Mouse (Mus musculus) heart, embryonic 11.5 days (tissue): ENCODE results near the gene Pole4. TPM values are rescaled to one million over a fixed set of nuclear protein-coding genes. Genes with fewer than 3 reads are reported as not detected.

Experiments used
- ATAC-seq: fragments of 200-750 bp; cut with Nextera tagmentation; replicated peaks from 2 replicates; pipeline ENCODE4 v1.8.0; 2017; ENCODE audit warnings: moderate library complexity; ENCODE audit not compliant: insufficient number of reproducible peaks, low FRiP score, low TSS enrichment
- H3K27ac ChIP-seq: fragments of 300-500 bp; sonication (generic); 2 replicates; pipeline ENCODE4 v1.5.1; 2014; ENCODE audit warnings: mild to moderate bottlenecking, low read depth, low read length
- H3K27me3 ChIP-seq: fragments of 300-500 bp; sonication (generic); 2 replicates; pipeline ENCODE4 v1.6.1; 2014; ENCODE audit warnings: mild to moderate bottlenecking, low read length, mixed read lengths; ENCODE audit not compliant: control insufficient read depth, insufficient read depth
- H3K36me3 ChIP-seq: fragments of 300-500 bp; sonication (generic); 2 replicates; pipeline ENCODE4 v1.6.1; 2014; ENCODE audit warnings: mild to moderate bottlenecking, low read length, moderate library complexity, mixed read lengths; ENCODE audit not compliant: control insufficient read depth, insufficient read depth
- H3K4me1 ChIP-seq: fragments of 300-500 bp; sonication (generic); 2 replicates; pipeline ENCODE4 v1.6.1; 2014; ENCODE audit warnings: low read length; ENCODE audit not compliant: control insufficient read depth, insufficient read depth
- H3K4me2 ChIP-seq: fragments of 300-500 bp; sonication (generic); 2 replicates; pipeline ENCODE4 v1.6.1; 2014; ENCODE audit warnings: mild to moderate bottlenecking, moderate library complexity
- H3K4me3 ChIP-seq: fragments of 300-500 bp; sonication (generic); 2 replicates; pipeline ENCODE4 v1.5.1; 2014; ENCODE audit warnings: low read depth, low read length
- H3K9ac ChIP-seq: fragments of 300-500 bp; sonication (generic); 2 replicates; pipeline ENCODE4 v1.6.1; 2014; ENCODE audit warnings: mild to moderate bottlenecking, low read depth, low read length, moderate library complexity
- H3K9me3 ChIP-seq: fragments of 300-500 bp; sonication (generic); replicated peaks from 2 replicates; pipeline ENCODE4 v1.6.1; 2016; ENCODE audit warnings: low read length; ENCODE audit not compliant: control insufficient read depth
- WGBS: fragments of 180-500 bp; shearing (Covaris S2); extraction: QIAGEN DNeasy Blood & Tissue Kit; methylation state at CpG from one replicate; pipeline ENCODE4 v1.1.7; 2014; ENCODE audit not compliant: insufficient replicate concordance; 5-methylcytosine and 5-hydroxymethylcytosine counted together
- polyA plus RNA-seq: library from polyadenylated mRNA; unstranded; fragments of >200 nt; fragmentation: Nextera tagmentation; extraction: Ambion mirVana; gene quantifications from 2 replicates; pipeline ENCODE4 v1.2.1, GENCODE M21; 2014

The Pole4 gene
- 111 and 122 TPM in 2 replicates for polyA plus RNA-seq

- H3K4me2 ChIP-seq: no peak within 1 kb of the TSS
- H3K36me3 ChIP-seq: no peaks in the 10 kb centered on the region
- no peak within 1 kb of the TSS for H3K27ac ChIP-seq
- no peak for ATAC-seq
- H3K27me3 ChIP-seq: no peaks in the 10 kb centered on the region
- no peak within 1 kb of the TSS for H3K4me3 ChIP-seq
- H3K9ac ChIP-seq: no peak within 1 kb of the TSS
- H3K9me3 ChIP-seq: no peaks in the 10 kb centered on the region
- WGBS: 75% methylated on average over 5 of the region's 5 CpGs
- H3K4me1 ChIP-seq: no peaks in the 10 kb centered on the region
Observed at GRCm38 (mm10) chr6:82705221-82705620, at the start of gene Pole4. TSS of gene Pole4 (minus strand) at chr6:82705365.

GRCm38 (mm10) chr6:82754769-82755168 is 49.6 kb upstream of the Pole4 start:
- ATAC-seq: no peak
- H3K27me3 ChIP-seq: no peaks in the 10 kb centered on the region
- H3K36me3 ChIP-seq: peaks cover 6% of the 10 kb centered on the region; the same call in 1 of the 2 replicates
- peaks cover 57% of the 10 kb centered on the region for H3K4me1 ChIP-seq
- WGBS: 88% methylated on average over 6 of the region's 6 CpGs
- H3K4me2 ChIP-seq: no peak overlapping the region
- H3K27ac ChIP-seq: 0 out of 2 replicates have a peak overlapping the region, but pooled peaks have one; percentile 8
- no peaks in the 10 kb centered on the region for H3K9me3 ChIP-seq
- no peak overlapping the region for H3K9ac ChIP-seq
- H3K4me3 ChIP-seq: no peak overlapping the region

GRCm38 (mm10) chr6:82753638-82754361 is 48.6 kb upstream of the Pole4 start:
- WGBS: 64% methylated on average over 14 of the region's 14 CpGs
- H3K9ac ChIP-seq: 0 out of 2 replicates have a peak overlapping the region, but pooled peaks have one; percentile 28

GRCm38 (mm10) chr6:82753061-82753460 is 47.9 kb upstream of the Pole4 start:
- Histone ChIP-seq H3K9me3 (no peaks in the 10 kb centered on the region), H3K36me3 (peaks cover 3% of the 10 kb centered on the region), H3K27ac (peak overlapping the region; percentile 8; the same call in 1 of the 2 replicates), H3K4me3 (no peak overlapping the region), H3K4me1 (peaks cover 49% of the 10 kb centered on the region), H3K4me2 (no peak overlapping the region), H3K27me3 (no peaks in the 10 kb centered on the region), H3K9ac (0 out of 2 replicates have a peak overlapping the region, but pooled peaks have one; percentile 0)
- WGBS: 66% methylated on average over 11 of the region's 11 CpGs
- ATAC-seq: no peak

More at GRCm38 (mm10) chr6:82753638-82754361, 48.6 kb upstream of the Pole4 start:
- Histone ChIP-seq H3K9me3 (no peaks in the 10 kb centered on the region), H3K4me1 (peaks cover 56% of the 10 kb centered on the region), H3K27me3 (no peaks in the 10 kb centered on the region), H3K4me3 (no peak overlapping the region), H3K36me3 (peaks cover 2% of the 10 kb centered on the region), H3K4me2 (no peak overlapping the region), H3K27ac (peak overlapping the region; percentile 8)
- ATAC-seq: no peak

GRCm38 (mm10) chr6:82751791-82752190 is 46.6 kb upstream of the Pole4 start:
- H3K4me1 ChIP-seq: peaks cover 39% of the 10 kb centered on the region
- H3K9me3 ChIP-seq: no peaks in the 10 kb centered on the region
- peaks cover 3% of the 10 kb centered on the region; the same call in 1 of the 2 replicates for H3K36me3 ChIP-seq
- H3K4me3 ChIP-seq: no peak overlapping the region
- H3K27ac ChIP-seq: no peak overlapping the region
- H3K9ac ChIP-seq: no peak overlapping the region
- no peak overlapping the region for H3K4me2 ChIP-seq
- H3K27me3 ChIP-seq: no peaks in the 10 kb centered on the region
- WGBS: 78% methylated on average over 7 of the region's 7 CpGs
- ATAC-seq: no peak

- WGBS: 88% methylated on average over 11 of the region's 11 CpGs
- H3K27ac ChIP-seq: no peak overlapping the region
- H3K4me1 ChIP-seq: peaks cover 31% of the 10 kb centered on the region
- H3K9ac ChIP-seq: no peak overlapping the region
- no peaks in the 10 kb centered on the region for H3K27me3 ChIP-seq
- H3K9me3 ChIP-seq: no peaks in the 10 kb centered on the region
- no peak overlapping the region for H3K4me2 ChIP-seq
- no peak overlapping the region for H3K4me3 ChIP-seq
- H3K36me3 ChIP-seq: peaks cover 3% of the 10 kb centered on the region; the same call in 1 of the 2 replicates
- no peak for ATAC-seq
Observed at GRCm38 (mm10) chr6:82751031-82751430, 45.9 kb upstream of the Pole4 start.

GRCm38 (mm10) chr6:82750063-82750462 is 44.9 kb upstream of the Pole4 start:
- no peak overlapping the region for H3K27ac ChIP-seq
- no peak overlapping the region for H3K4me3 ChIP-seq
- ATAC-seq: no peak
- no peaks in the 10 kb centered on the region for H3K27me3 ChIP-seq
- peaks cover 3% of the 10 kb centered on the region; the same call in 1 of the 2 replicates for H3K36me3 ChIP-seq
- H3K9me3 ChIP-seq: no peaks in the 10 kb centered on the region
- peaks cover 29% of the 10 kb centered on the region for H3K4me1 ChIP-seq
- no peak overlapping the region for H3K4me2 ChIP-seq
- no peak overlapping the region for H3K9ac ChIP-seq
- 57% methylated on average over 2 of the region's 2 CpGs for WGBS

- no peak for ATAC-seq
- no peaks in the 10 kb centered on the region for H3K27me3 ChIP-seq
- no peak overlapping the region for H3K27ac ChIP-seq
- no peak overlapping the region for H3K9ac ChIP-seq
- WGBS: 81% methylated on average over 9 of the region's 9 CpGs
- H3K9me3 ChIP-seq: no peaks in the 10 kb centered on the region
- H3K36me3 ChIP-seq: peaks cover 7% of the 10 kb centered on the region; the same call in 1 of the 2 replicates
- H3K4me3 ChIP-seq: no peak overlapping the region
- peaks cover 15% of the 10 kb centered on the region for H3K4me1 ChIP-seq
- no peak overlapping the region for H3K4me2 ChIP-seq
Observed at GRCm38 (mm10) chr6:82748106-82748672, 43.0 kb upstream of the Pole4 start.
